Mouse (Mus musculus) G1E-ER4 (cell line): ENCODE results near the gene Bmpr1b. TPM values are rescaled to one million over a fixed set of nuclear protein-coding genes. Genes with fewer than 3 reads are reported as not detected.

Experiments used
- GATA1 ChIP-seq: IDR thresholded peaks from one replicate; pipeline ENCODE4 v1.8.0; 2012; ENCODE audit warnings: low read length, inconsistent platforms
- polyA plus RNA-seq: library from polyadenylated mRNA; stranded (reverse); fragments of >175 nt; gene quantifications from 2 replicates; pipeline ENCODE4 v1.2.3, GENCODE M21; 2012

Gene Bmpr1b
- polyA plus RNA-seq, 1 experiment: not detected

- no peak for TF ChIP-seq GATA1
Observed at GRCm38 (mm10) chr3:142066792-142067346, 102.4 kb downstream of the Bmpr1b start.

DNA sequence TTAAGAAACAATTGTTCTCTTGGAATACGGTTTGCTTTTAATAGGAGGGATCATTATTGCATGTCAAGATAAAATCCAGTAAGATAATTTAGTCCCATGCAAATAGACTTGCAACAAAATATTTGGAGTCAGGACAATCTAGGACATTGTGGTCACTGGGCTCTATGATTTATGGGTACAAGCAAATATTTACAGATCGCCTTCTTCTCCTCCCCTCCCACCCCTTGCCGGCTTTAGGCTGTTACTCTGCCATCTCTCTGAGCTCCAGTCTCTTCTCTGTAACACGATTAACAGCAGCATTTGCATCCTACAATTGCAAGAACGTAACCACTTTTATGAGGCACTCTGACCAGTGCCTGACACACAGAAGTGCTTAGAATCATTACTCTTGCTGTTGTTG, 104.1 kb downstream of the Bmpr1b start:
- no peak for TF ChIP-seq GATA1

DNA sequence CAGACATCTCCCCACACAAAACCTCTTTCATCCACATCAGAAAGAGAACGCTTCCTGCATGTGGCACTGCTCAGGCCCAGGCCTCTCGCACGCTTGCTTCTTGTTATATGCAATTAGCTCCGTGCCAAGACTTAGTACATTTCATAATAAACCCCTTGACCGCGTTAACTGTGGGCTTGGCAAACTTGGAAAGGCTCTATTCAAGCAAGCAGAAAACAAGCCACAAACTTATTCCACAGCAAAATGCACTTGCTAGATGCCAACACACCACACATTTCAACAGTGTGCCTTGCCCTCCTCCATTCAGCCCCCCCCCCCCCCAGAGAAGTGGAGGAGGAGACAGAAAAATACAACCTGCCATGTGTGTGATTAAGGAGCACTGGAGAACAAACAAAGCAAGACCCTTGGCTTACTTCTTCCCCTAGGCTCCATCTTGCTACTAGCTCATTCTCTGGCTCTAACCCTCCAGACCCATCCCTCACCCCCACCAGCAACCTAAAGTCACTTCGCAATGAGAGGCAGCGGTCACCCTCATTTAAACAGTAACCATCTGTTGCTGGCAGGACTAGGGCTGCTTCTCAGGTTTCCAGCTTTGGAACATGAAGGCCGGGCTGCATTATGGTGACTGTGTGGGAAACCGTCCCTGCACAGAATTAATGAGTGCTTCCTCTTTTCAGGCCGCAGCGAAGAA, 105.5 kb downstream of the Bmpr1b start:
- TF ChIP-seq GATA1: no peak

DNA sequence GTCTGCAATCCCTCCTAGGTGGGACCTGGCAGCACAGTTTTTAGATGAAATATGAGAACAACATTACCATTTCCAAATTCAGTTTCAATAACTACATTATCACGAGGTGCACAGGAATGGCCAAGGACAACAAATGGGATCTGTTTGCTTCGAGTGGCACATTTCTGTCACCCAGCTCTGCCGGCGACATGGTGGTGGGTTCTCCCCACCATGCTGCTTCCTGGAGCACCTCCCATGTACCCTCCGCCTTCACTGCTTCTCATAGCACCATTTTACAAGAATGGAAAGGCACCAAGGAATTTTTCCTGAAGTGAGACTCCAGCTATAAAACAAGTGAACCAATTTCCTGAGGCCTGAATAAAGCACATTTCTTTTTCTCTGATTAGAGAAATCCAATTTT, 108.0 kb downstream of the Bmpr1b start:
- TF ChIP-seq GATA1: no peak

- no peak for TF ChIP-seq GATA1
Observed at GRCm38 (mm10) chr3:142059890-142060289, 109.3 kb downstream of the Bmpr1b start.

GRCm38 (mm10) chr3:142050681-142051080, 118.5 kb downstream of the Bmpr1b start:
- no peak for TF ChIP-seq GATA1

DNA sequence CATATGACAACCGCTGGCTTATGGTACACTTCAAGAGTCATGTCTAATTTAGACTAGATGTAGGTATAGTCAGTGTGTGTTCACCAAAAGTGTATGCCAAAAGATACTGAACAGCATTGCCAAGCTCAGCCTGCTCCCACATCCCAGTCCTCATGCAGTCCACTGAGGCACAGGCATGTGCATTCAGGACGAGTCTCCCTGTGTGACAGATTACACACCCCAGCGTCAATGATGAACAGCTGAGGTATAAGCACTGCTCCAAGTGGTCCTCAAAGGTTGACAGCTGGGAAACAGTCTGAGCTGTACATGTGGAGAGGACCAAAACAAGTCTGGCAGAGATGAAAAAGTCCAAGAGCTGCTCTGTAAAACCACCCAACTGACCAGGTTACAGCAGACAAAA, 119.6 kb downstream of the Bmpr1b start:
- no peak for TF ChIP-seq GATA1

- no peak for TF ChIP-seq GATA1
Observed at GRCm38 (mm10) chr3:142049093-142049492, 120.1 kb downstream of the Bmpr1b start.

DNA sequence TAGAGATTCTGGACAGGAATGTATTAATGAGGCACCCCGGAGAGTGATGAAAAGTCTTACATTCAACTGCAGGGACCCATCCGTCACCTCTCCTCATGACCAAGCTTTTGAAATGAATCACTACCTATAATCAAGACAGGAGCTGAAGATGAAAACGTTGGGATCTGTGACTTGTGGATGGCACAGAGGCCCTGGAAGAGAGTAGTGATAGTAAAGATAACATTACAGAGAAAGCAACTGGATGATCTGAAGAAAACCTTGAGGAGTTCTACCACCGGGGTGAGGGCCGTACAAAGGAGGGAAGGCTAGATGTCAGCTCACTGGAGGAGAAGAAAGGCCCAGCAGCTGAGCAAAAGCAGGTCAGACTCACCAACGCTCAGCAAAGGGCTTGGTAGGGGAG, 120.7 kb downstream of the Bmpr1b start:
- TF ChIP-seq GATA1: no peak

DNA sequence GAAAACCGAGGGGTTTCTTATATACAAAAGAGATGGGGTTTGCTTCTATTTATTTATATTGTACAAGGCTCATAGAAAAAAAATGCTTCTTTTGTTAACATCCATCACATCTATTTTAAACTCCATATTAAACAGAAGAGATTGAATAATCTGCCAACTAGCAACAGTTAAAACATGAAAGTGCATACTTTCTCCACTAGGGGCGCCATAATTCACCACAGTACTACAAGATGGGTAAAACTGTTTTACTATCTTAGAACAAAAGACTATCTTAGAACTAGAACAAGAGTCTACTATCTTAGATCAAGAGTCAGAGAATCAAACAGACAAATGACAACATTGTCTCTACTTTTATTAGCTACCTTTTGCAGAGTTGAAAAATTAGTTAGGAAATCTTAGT, 125.8 kb downstream of the Bmpr1b start:
- no peak for TF ChIP-seq GATA1

GRCm38 (mm10) chr3:142043006-142043405, 126.2 kb downstream of the Bmpr1b start:
- no peak for TF ChIP-seq GATA1

DNA sequence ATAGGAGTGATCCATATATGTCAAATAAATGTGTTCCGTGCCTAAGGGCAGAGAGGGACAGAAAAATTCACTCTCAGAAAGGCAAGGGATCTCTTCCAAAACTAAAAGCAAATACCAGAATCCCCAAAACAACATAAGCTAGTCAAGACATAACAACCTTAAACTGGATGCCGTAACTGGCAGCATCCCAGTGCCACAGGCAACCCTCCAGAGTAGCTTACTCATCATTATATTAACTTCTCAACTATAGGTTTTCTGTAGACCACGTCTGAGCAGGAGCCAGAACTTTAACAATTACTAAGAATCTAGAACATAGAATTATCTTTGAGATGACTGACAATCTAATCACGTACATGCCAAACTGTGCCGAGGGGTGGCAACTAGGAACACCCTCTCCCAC, 128.9 kb downstream of the Bmpr1b start:
- no peak for TF ChIP-seq GATA1

DNA sequence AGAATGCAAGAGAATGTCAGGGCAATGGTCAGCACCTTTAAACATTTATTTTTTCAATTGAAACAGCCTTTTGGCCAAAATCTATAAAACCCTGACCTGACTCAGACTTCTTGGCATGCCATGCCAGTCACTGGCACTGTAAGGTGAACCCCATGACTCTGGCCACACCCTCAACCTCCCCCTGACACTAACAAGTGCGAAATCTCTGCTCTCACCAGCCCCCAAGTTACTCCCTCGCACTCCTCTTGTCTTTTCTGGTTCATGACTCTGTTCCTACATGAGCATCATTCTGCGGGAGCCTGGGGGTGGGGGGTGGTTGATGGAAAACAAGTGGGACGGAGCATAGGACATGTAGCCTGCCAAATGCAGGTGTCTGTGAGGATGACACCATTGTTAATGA, 135.1 kb downstream of the Bmpr1b start:
- TF ChIP-seq GATA1: no peak

GRCm38 (mm10) chr3:142019716-142020115, 149.5 kb downstream of the Bmpr1b start:
- no peak for TF ChIP-seq GATA1

DNA sequence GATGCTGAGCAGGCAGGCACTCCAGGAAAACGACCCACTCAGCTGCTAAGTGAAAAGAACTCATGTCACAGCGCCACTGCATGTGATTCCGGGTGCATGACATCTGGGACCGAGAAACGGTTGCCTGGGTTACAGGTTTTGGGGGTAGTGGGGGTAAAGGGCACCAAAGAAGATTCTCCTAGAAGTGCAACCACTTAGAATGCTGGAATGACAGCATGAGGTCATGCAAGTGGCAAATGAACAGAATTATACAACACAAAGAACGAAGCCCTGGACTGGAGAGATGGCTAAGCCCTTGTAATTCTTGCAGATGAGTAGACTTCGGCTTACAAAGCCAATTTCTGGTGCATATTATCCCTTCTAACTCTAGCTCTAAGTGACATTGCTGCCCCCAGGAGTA, 184.7 kb downstream of the Bmpr1b start:
- no peak for TF ChIP-seq GATA1

- no peak for TF ChIP-seq GATA1
Observed at GRCm38 (mm10) chr3:141981613-141982432, 187.4 kb downstream of the Bmpr1b start.

DNA sequence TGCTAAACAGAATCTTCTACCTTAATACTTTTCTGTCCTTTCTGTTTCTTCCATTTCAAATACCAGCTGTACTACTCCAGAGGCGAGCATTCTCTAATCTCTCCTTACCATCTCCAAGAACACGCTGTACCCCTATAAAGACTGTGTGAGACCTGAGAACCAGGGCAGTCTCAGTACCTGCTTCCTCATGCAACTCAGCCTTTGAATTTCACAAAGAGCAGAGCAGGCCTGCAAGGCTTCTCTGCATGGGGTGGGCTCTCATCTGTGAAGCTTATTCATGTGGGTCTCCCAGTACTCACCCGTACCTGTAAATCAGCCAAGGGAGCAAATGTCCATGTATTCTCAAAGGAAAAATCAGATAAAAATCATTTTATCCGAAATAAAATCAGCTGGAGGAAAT, 203.0 kb downstream of the Bmpr1b start:
- TF ChIP-seq GATA1: no peak
